Mouse (Mus musculus): Measurements from ENCODE around the gene Gm49601.
A peak's percentile ranks its signal among the peaks of the same experiment; 100 is the strongest.

Gm49601 gene

GRCm38 (mm10) chr16:18626376-18626878 is at the start of gene Gm49601:
Gene Gm49601, minus strand, starts transcription at chr16:18626427.
- DNase-seq: peak; percentile 93 to 95

- no peak for DNase-seq
Measured at GRCm38 (mm10) chr16:18673005-18673404, 46.8 kb upstream of the Gm49601 start.

GRCm38 (mm10) chr16:18672027-18672426 is 45.8 kb upstream of the Gm49601 start:
- DNase-seq: no peak

GRCm38 (mm10) chr16:18669914-18670313 is 43.7 kb upstream of the Gm49601 start:
- no peak for DNase-seq

- no peak for DNase-seq
Measured at GRCm38 (mm10) chr16:18658597-18658996, 32.4 kb upstream of the Gm49601 start.

- no peak for DNase-seq
Measured at GRCm38 (mm10) chr16:18655372-18656098, 29.3 kb upstream of the Gm49601 start.

GRCm38 (mm10) chr16:18653290-18654160 is 27.3 kb upstream of the Gm49601 start:
- no peak for DNase-seq

GRCm38 (mm10) chr16:18649126-18649525 is 22.9 kb upstream of the Gm49601 start:
- DNase-seq: no peak

GRCm38 (mm10) chr16:18645329-18645728 is 19.1 kb upstream of the Gm49601 start:
- no peak for DNase-seq

- no peak for DNase-seq
Measured at GRCm38 (mm10) chr16:18644485-18644884, 18.3 kb upstream of the Gm49601 start.

- no peak for DNase-seq
Measured at GRCm38 (mm10) chr16:18643406-18643998, 17.3 kb upstream of the Gm49601 start.

GRCm38 (mm10) chr16:18642897-18643296 is 16.7 kb upstream of the Gm49601 start:
- no peak for DNase-seq

- no peak for DNase-seq
Measured at GRCm38 (mm10) chr16:18642291-18642690, 16.1 kb upstream of the Gm49601 start.

GRCm38 (mm10) chr16:18639382-18639929 is 13.2 kb upstream of the Gm49601 start:
- DNase-seq: peak in 1 of 2 experiments; percentile 0

- DNase-seq: no peak
Measured at GRCm38 (mm10) chr16:18638396-18638795, 12.2 kb upstream of the Gm49601 start.

- no peak for DNase-seq
Measured at GRCm38 (mm10) chr16:18636804-18637203, 10.6 kb upstream of the Gm49601 start.

- DNase-seq: peak in 1 of 2 experiments; percentile 2
Measured at GRCm38 (mm10) chr16:18636401-18636800, 10.2 kb upstream of the Gm49601 start.

GRCm38 (mm10) chr16:18633333-18633732 is 7.1 kb upstream of the Gm49601 start:
- no peak for DNase-seq

- DNase-seq: no peak
Measured at GRCm38 (mm10) chr16:18632816-18633215, 6.6 kb upstream of the Gm49601 start.

GRCm38 (mm10) chr16:18632059-18632458 is 5.8 kb upstream of the Gm49601 start:
- no peak for DNase-seq

GRCm38 (mm10) chr16:18631141-18631540 is 4.9 kb upstream of the Gm49601 start:
- DNase-seq: no peak

- no peak for DNase-seq
Measured at GRCm38 (mm10) chr16:18630291-18630690, 4.1 kb upstream of the Gm49601 start.

Measured in cerebellum, postnatal 25 days (tissue).